Mouse (Mus musculus) gastrocnemius, adult 18-20 months (tissue): ENCODE data around the gene Skap1. TPM values are rescaled to one million over a fixed set of nuclear protein-coding genes. Genes with fewer than 3 reads are reported as not detected.
A peak's percentile ranks its signal among the peaks of the same experiment; 100 is the strongest.
"Not testable (repeated sequence)": the region's sequence is repeated elsewhere in the genome, so short reads cannot be mapped to it uniquely, and the experiment has no call there.

Source experiments
- DNase-seq: peaks from one replicate; pipeline ENCODE4 v3.0.0; 2021; ENCODE audit warnings: low spot score
- total RNA-seq, 2 experiments: library from RNA; stranded (reverse); gene quantifications; 2 replicates each; pipeline ENCODE4 v1.2.3; 2021

The Skap1 gene
- total RNA-seq, 2 experiments from 2014 or later = not detected

DNA sequence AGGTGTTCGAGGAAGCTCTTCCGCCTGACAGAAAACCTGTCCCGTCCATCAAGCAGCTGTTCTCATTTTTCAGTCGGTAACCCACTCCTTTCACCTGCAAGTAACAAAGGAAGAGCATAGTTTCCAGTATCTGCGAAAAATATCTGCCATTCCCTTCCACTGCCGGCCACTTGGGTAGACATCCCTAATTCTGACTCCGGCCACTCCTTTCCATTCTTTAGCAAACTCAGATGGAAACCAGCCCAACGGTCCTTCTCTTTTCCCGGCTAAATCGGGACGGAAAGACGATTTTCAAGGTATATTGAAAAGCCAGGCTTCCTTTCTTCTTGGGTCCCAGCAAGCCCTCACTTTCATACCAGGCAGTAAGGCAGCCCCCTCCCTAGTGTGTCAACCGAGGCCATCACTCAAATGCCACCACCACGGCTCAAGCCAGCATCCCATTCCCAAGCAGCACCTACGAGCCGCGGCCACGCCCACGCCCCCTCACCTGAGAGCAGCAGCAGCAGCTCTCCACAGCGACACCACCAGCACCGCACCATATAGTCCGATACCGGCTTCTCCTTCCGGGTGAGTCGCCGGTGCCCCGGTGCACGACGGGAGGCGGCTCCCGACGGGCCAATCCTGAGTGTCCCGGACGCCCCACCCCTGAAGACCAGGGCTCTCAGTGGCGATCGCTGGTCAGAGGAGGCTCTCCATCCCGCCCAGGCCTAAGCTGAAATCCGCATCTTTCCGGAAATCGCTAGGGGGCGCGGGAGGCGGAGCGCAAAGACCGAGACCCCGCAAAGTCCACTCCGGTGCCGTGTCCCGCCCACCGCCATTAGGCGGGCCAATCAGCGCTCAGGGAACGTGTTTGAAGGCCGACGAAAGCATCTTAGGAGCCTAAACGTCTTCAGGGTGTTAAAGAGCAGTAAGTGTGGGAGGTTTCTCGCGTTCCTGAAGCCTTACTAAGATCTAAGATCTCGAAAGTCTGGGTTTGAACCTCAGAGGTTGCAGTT is 312.9 kb downstream of the Skap1 start, which contains the start of gene Snx11:
Gene Snx11 (minus strand): TSS at position 592 of the 995 bp plus-strand sequence.
- DNase-seq = peak; percentile 100

- DNase-seq = not testable (repeated sequence)
Observed at GRCm38 (mm10) chr11:96778061-96778627, 313.8 kb downstream of the Skap1 start.

DNA sequence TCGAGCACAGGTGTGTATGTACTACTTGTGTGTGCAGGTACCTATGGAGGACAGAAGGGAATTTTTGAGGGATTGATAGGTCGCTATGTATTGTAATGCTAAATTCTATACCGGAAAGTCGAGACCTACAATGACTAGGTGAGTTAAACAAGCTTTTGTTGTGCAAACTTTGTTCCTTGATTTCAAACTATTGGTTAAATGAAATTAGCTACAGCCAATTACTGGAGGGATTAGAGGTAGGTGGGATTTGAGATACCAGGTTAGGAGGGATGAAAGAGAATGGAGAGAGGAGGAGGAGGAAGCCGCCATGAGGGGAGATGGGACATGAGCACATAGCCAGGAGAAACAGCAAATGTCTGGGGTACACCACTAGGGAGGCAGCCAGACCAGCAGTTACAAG is 315.9 kb downstream of the Skap1 start:
- no peak for DNase-seq

- no peak for DNase-seq
Observed at GRCm38 (mm10) chr11:96781425-96781824, 317.0 kb downstream of the Skap1 start.

DNA sequence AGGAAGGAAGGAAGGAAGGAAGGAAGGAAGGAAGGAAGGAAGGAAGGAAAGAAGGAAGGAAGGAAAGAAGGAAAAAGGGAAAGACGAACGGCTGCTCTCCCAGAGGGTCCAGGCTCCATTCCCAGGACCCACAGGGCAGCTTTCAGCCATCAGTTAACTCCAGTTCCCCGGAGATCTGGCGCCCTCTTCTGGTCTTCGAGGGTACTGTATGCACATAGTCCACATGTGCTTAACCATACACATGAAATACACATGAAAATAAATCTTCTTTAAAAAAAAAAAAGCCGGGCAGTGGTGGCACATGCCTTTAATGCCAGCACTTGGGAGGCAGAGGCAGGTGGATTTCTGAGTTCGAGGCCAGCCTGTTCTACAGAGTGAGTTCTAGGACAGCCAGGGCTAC is 320.5 kb downstream of the Skap1 start:
- peak; percentile 61 for DNase-seq

DNA sequence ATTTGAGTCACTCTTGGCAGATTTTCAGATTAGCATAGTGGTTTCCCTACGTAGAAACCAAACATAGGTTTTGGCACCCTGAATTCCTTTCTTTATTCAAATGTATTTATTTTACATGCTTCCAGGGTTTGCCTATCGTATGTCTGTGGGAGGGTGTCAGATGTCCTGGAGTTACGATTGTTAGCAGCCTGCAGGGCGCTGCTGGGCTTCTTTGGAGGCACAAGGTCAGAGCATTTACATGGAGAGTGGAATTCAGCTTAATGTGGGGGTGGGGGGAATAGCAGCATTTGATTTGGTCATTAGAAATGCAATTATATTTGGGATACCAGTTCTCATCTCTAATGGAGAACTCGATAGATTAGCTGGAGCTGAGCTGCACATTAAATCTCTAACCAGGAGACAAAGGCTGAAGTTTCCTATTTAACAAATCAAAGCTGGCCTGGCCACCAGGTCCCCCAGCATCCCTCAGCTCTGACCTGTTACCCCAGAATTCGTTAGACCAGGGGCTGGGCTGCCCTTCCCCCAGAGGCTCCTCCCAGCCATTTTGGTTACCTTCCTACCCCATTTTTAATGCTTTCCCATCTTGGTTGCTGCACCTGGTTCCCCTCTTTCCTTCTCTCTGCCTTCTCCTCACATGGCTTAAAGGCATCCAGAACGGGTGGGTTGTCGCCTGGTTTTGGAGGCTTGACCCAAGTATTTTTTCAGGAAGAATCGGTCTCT is 322.5 kb downstream of the Skap1 start:
- DNase-seq = no peak

- DNase-seq = peak; percentile 91
Observed at GRCm38 (mm10) chr11:96788871-96789795, 324.7 kb downstream of the Skap1 start, which contains the start of gene Cbx1. Gene Cbx1 (plus strand): TSS chr11:96789127.

DNA sequence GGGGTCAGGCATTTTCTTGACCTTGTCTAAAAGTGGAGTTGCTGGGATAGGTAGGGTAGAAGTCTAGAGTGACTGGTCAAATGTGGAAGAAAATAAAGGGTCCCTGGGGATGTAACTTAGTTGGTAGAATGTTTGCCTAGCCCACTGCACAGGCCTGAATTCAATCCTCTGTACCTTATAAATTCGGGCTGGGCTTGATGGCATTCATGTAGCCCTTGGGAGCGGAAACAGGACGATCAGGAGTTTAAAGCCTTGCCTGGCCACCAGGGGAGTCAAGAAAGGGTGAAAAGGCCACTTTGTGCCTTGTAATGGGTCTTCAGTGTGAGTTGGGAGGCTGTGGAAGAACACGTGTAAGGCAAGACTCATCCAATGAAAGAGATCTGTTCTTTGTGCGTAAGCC is 325.6 kb downstream of the Skap1 start:
- DNase-seq = no peak

- DNase-seq = no peak
Observed at GRCm38 (mm10) chr11:96790681-96791080, 326.3 kb downstream of the Skap1 start.

DNA sequence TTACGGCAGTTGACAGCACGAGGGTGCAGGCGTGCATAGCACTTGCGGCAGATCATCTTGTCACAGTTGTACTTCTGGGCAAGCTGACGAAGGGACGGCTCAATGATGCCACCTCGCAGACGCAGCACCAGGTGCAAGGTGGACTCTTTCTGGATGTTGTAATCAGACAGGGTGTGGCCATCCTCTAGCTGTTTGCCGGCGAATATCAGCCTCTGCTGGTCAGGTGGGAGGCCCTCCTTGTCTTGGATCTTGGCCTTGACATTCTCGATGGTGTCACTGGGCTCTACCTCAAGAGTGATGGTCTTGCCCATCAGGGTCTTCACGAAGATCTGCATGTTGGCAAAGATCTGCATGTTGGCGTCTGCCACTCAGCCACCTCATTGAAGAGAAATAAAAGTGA is 331.1 kb downstream of the Skap1 start:
- no peak for DNase-seq

- DNase-seq = no peak
Observed at GRCm38 (mm10) chr11:96796081-96796480, 331.7 kb downstream of the Skap1 start.

GRCm38 (mm10) chr11:96796586-96796985 is 332.2 kb downstream of the Skap1 start:
- no peak for DNase-seq

DNA sequence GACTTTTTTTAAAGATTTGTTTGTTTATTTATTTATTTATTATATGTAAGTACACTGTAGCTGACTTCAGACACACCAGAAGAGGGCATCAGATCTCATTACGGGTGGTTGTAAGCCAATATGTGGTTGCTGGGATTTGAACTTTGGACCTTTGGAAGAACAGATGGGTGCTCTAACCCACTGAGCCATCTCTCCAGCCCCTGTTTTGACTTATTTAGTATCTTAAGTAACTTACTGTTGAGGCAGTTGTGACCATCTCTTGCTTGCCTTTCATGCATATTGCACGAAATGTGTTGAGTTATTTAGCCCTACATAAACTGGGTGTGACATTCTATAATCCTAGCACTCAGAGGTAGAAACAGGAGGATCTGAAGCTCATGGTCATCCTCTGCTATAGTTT is 335.1 kb downstream of the Skap1 start:
- DNase-seq = no peak

- DNase-seq = no peak
Observed at GRCm38 (mm10) chr11:96805606-96806005, 341.2 kb downstream of the Skap1 start.

GRCm38 (mm10) chr11:96808066-96808465 is 343.7 kb downstream of the Skap1 start:
- no peak for DNase-seq

Other genes starting within 250 kb of the Skap1 start
- under 1 TPM; 0.09 TPM for gene Hoxb9, start 193.1 kb upstream of the Skap1 start, total RNA-seq
- gene Hoxb8, start 182.7 kb upstream of the Skap1 start, total RNA-seq = under 1 TPM in 1 of 2 experiments, not detected in 1; 0.09 TPM
- under 1 TPM; 0.41 to 0.81 TPM for gene Hoxb7, start 178.0 kb upstream of the Skap1 start, total RNA-seq
- gene Hoxb6, start 172.1 kb upstream of the Skap1 start, total RNA-seq = under 1 TPM; 0.38 to 0.39 TPM
- gene Hoxb5, start 161.3 kb upstream of the Skap1 start, total RNA-seq = under 1 TPM; 0.09 to 0.14 TPM
- under 1 TPM; 0.16 to 0.31 TPM for gene Hoxb4, start 146.3 kb upstream of the Skap1 start, total RNA-seq
- under 1 TPM; 0.21 to 0.39 TPM for gene Hoxb3, start 141.3 kb upstream of the Skap1 start, total RNA-seq
- not detected for gene Hoxb2, start 114.1 kb upstream of the Skap1 start, total RNA-seq
- not detected for gene Hoxb1, start 98.8 kb upstream of the Skap1 start, total RNA-seq